Comparison of ENCODE assay signal across 8 mouse cellular contexts in the genomic region with DNA sequence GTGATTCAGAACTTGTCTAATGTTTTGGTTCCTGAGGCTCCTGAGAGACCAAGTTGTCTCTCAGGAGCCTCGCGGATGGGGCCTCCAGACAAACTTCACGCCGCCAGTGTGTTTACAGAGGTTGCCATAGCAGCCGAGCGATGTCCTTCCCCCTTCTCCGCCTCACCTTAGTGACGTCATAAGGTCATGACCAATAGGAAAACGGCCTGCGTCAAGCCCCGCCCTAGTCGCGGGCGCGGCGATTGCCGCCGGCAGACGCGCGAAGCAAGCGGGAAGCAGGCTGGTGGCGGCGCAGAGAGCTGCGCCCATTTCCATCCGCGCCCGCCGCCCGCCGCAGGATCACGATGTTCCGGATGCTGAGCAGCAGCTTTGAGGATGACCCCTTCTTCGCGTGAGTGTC. TPM values are rescaled to one million over a fixed set of nuclear protein-coding genes. Genes with fewer than 3 reads are reported as not detected.
DNase-seq lines count a peak whose midpoint lies in the region; ATAC-seq and TF ChIP-seq lines count a peak whose summit lies in the region.

A gene (plus strand): TSS at position 226 of the 400 bp plus-strand sequence.

- peak; percentile 95 for ATAC-seq in activated CD4-positive, CD25-positive, alpha-beta regulatory T cell, adult 4 months
- ATAC-seq in hindbrain, postnatal 0 days, result peak; percentile 99

- H3K27me3 ChIP-seq in hindbrain, postnatal 0 days (ENCODE audit: insufficient read depth, low read length), result 0 out of 2 replicates have a peak, but pooled peaks cover 4% of the 10 kb centered on the region

- H3K9me3 ChIP-seq in hindbrain, postnatal 0 days (ENCODE audit: low read length), result no peaks in the 10 kb centered on the region

- no peaks in the 10 kb centered on the region for H3K36me3 ChIP-seq in hindbrain, postnatal 0 days (ENCODE audit: insufficient read depth, low read length)

- no peaks in the 10 kb centered on the region for H3K4me1 ChIP-seq in cortical plate, adult 2 months (ENCODE audit: control insufficient read depth, insufficient read depth, low read length)
- H3K4me1 ChIP-seq in hindbrain, postnatal 0 days (ENCODE audit: insufficient read depth, low read length), result 0 out of 2 replicates have a peak, but pooled peaks cover 4% of the 10 kb centered on the region

- peak within 1 kb of the TSS; percentile 74 for H3K4me2 ChIP-seq in hindbrain, postnatal 0 days (ENCODE audit: low read depth, low read length)

- peak; percentile 81 to 90 for DNase-seq in gastrocnemius, adult 8-10 months (ENCODE audit: low spot score in 2 of 2)
- DNase-seq in hindbrain, postnatal 0 days (ENCODE audit: low spot score), result peak; percentile 96
- DNase-seq in left cerebral cortex, adult 18-20 months (ENCODE audit: low spot score in 2 of 2), result peak; percentile 89 to 92
- DNase-seq in lung, postnatal 4 days, result peak; percentile 90 to 91
- peak; percentile 84 for DNase-seq in retina, postnatal 7 days (ENCODE audit: low read depth, low spot score)
- DNase-seq in urinary bladder, adult 18-20 months (ENCODE audit: low spot score in 2 of 2), result peak; percentile 69 to 73

- peak within 1 kb of the TSS; percentile 37 for H3K9ac ChIP-seq in hindbrain, postnatal 0 days (replicated peaks; ENCODE audit: low read length)

- TF ChIP-seq CTCF in cortical plate, adult 2 months (IDR thresholded peaks at IDR 0.05; ENCODE audit: extremely low read depth, insufficient read depth, low read length), result no peak
- no peak for TF ChIP-seq CTCF in hindbrain, postnatal 0 days (IDR thresholded peaks at IDR 0.05; ENCODE audit: low read depth)

- no peak for TF ChIP-seq POLR2A in cortical plate, adult 2 months (IDR thresholded peaks at IDR 0.05; ENCODE audit: extremely low read depth, insufficient read depth, low read length)

- WGBS in hindbrain, postnatal 0 days, result 2% methylated on average over 35 of the region's 35 CpGs

- no peak within 1 kb of the TSS for H3K27ac ChIP-seq in cortical plate, adult 2 months (ENCODE audit: insufficient read depth, low read length)
- no peak within 1 kb of the TSS for H3K27ac ChIP-seq in hindbrain, postnatal 0 days

- H3K4me3 ChIP-seq in cortical plate, adult 2 months (ENCODE audit: insufficient read depth, low read length), result peak within 1 kb of the TSS; percentile 30
- peak within 1 kb of the TSS; percentile 52 for H3K4me3 ChIP-seq in hindbrain, postnatal 0 days (ENCODE audit: low read length)

RNA-seq across cellular contexts. Expression of the gene that starts here (rescaled TPM):
- 1 to 10 TPM; 2.0 to 2.7 TPM for polyA plus RNA-seq in activated CD4-positive, CD25-positive, alpha-beta regulatory T cell, adult 4 months (2017; shearing (Covaris generic))
- 1.4 and 1.9 TPM in 2 replicates for polyA plus RNA-seq in cortical plate, adult 2 months (2012; rRNA removed)
- 100 to 1,000 TPM; 179 to 386 (median 241) TPM for total RNA-seq in gastrocnemius, adult 8-10 months (2022)
- total RNA-seq in hindbrain, postnatal 0 days (2014; rRNA removed), result 2.1 and 5.5 TPM in 2 replicates
- polyA plus RNA-seq in hindbrain, postnatal 0 days (2015; fragmentation: Nextera tagmentation; extraction: Ambion mirVana), result 30.2 and 31.1 TPM in 2 replicates
- 1 to 10 TPM in 1 of 2 experiments, under 1 TPM in 1; 0.88 to 1.0 TPM for total RNA-seq in left cerebral cortex, adult 18-20 months (2021)

Comparison
In these comparisons a context has a peak if more than half of its experiments do, and no peak if none do; other contexts are left out.
1. RNA of the gene that starts here (total RNA-seq): 179 to 386 TPM in gastrocnemius, adult 8-10 months; 2.1 to 5.5 TPM in hindbrain, postnatal 0 days and 0.88 to 1.0 TPM in left cerebral cortex, adult 18-20 months; every median in the first group is over 10 times any median in the second.
2. Peak in every context shown above with its lines, with median percentiles within 50 percentile points of each other: DNase-seq.